Mouse (Mus musculus): ENCODE measurements around the gene Sstr4.

- TF ChIP-seq EP300 (IDR thresholded peaks at IDR 0.05; ENCODE audit: low read depth): no peak
- TF ChIP-seq CTCF (IDR thresholded peaks at IDR 0.05; ENCODE audit: low read depth): no peak
Observed at GRCm38 (mm10) chr2:148419151-148419550, 24.0 kb downstream of the Sstr4 start.
